Mouse (Mus musculus) lung, postnatal 0 days (tissue): Measurements from ENCODE around the gene Gtf2i. TPM values are rescaled to one million over a fixed set of nuclear protein-coding genes. Genes with fewer than 3 reads are reported as not detected.
A peak's percentile ranks its signal among the peaks of the same experiment; 100 is the strongest.

Source experiments
- ATAC-seq: fragments of 200-750 bp; cut with Nextera tagmentation; 2 replicates; pipeline ENCODE4 v1.8.0; 2017; ENCODE audit warnings: moderate library complexity
- DNase-seq: peaks from one replicate; pipeline ENCODE4 v3.0.0-alpha.2; 2016; ENCODE audit warnings: low spot score
- H3K27ac ChIP-seq: fragments of 300-500 bp; sonication (generic); 2 replicates; pipeline ENCODE4 v1.5.1; 2014; ENCODE audit warnings: antibody characterized with exemption, mild to moderate bottlenecking, low read length, mixed read lengths
- H3K27me3 ChIP-seq: fragments of 300-500 bp; sonication (generic); replicated peaks from 2 replicates; pipeline ENCODE4 v1.6.1; 2014; ENCODE audit warnings: low read length, mixed read lengths; ENCODE audit not compliant: insufficient read depth
- H3K36me3 ChIP-seq: fragments of 300-500 bp; sonication (generic); 2 replicates; pipeline ENCODE4 v1.6.1; 2014; ENCODE audit warnings: low read length, mixed read lengths; ENCODE audit not compliant: insufficient read depth
- H3K4me1 ChIP-seq: fragments of 300-500 bp; sonication (generic); 2 replicates; pipeline ENCODE4 v1.6.1; 2014; ENCODE audit warnings: antibody characterized with exemption, low read depth, low read length, mixed read lengths; ENCODE audit not compliant: insufficient read depth
- H3K4me2 ChIP-seq: fragments of 300-500 bp; sonication (generic); replicated peaks from 2 replicates; pipeline ENCODE4 v1.6.1; 2014; ENCODE audit warnings: low read depth, mild to moderate bottlenecking, low read length, moderate library complexity, mixed read lengths
- H3K4me3 ChIP-seq: fragments of 300-500 bp; sonication (generic); 2 replicates; pipeline ENCODE4 v1.5.1; 2014; ENCODE audit warnings: low read depth, low read length
- H3K9ac ChIP-seq: fragments of 300-500 bp; sonication (generic); replicated peaks from 2 replicates; pipeline ENCODE4 v1.6.1; 2014; ENCODE audit warnings: low read depth, mild to moderate bottlenecking
- H3K9me3 ChIP-seq: fragments of 300-500 bp; sonication (generic); 2 replicates; pipeline ENCODE4 v1.6.1; 2016; ENCODE audit warnings: low read length, mixed read lengths
- CTCF ChIP-seq: IDR thresholded peaks from 2 replicates; pipeline ENCODE4 v1.5.1; 2016; ENCODE audit warnings: antibody characterized with exemption, mild to moderate bottlenecking
- EP300 ChIP-seq: IDR thresholded peaks from 2 replicates; pipeline ENCODE4 v1.6.1; 2016; ENCODE audit warnings: antibody characterized with exemption, mild to moderate bottlenecking, control low read depth
- WGBS: fragments of 180-500 bp; shearing (Covaris S2); extraction: QIAGEN DNeasy Blood & Tissue Kit; methylation state at CpG from one replicate; pipeline ENCODE4 v1.1.7; 2014; 5-methylcytosine and 5-hydroxymethylcytosine counted together
- polyA plus RNA-seq: library from polyadenylated mRNA; unstranded; fragments of >200 nt; fragmentation: Nextera tagmentation; extraction: Ambion mirVana; gene quantifications from 2 replicates; pipeline ENCODE4 v1.2.1, GENCODE M21; 2015

Gene Gtf2i
- polyA plus RNA-seq, 1 experiment from 2014 or later: 84.9 TPM

DNA sequence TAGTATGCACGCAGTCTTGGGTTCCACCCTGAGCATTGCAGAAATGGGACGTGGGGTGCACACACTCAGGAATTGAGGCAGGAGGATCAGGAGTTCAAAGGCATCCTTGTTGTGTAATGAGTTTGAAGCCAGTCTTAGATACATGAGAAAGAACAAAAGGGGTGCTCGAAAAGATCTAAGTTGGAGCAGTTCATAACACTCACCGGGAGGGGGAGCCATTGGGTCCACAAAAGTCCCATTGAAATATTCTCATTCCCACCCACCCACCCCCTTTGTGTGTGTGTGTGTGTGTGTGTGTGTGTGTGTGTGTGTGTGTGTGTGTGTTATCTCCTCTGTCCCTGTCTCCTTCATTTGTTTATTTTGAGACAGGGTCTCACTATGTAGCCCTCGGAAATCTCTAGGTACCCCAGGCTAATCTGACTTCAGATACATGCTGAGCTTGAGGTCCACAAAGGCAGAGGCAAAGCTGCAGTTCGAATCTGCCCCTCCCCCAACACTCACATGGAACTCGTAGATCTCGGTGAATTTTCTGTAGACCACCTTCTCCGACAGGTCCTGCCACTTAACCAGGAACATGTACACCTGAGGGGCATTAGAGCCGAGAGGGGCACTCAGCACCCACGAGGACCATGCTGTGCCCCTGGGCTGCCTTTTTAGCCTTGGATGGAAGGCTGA, 86.8 kb downstream of the Gtf2i start:
- peak; percentile 77 for DNase-seq
- peak overlapping the region; percentile 29; the same call in 1 of the 2 replicates for H3K4me2 ChIP-seq
- H3K9me3 ChIP-seq: no peaks in the 10 kb centered on the region
- peak overlapping the region; percentile 78; the same call in 1 of the 2 replicates for H3K27ac ChIP-seq
- no peaks in the 10 kb centered on the region for H3K36me3 ChIP-seq
- TF ChIP-seq CTCF (peak; percentile 62), EP300 (no peak)
- no peak for ATAC-seq
- no peaks in the 10 kb centered on the region for H3K27me3 ChIP-seq
- H3K4me1 ChIP-seq: peaks cover 5% of the 10 kb centered on the region; the same call in 1 of the 2 replicates
- WGBS: 27% methylated on average over 11 of the region's 11 CpGs
- no peak overlapping the region for H3K9ac ChIP-seq
- peak overlapping the region; percentile 8; the same call in 1 of the 2 replicates for H3K4me3 ChIP-seq

- no peaks in the 10 kb centered on the region for H3K36me3 ChIP-seq
- ATAC-seq (no peak), DNase-seq (no peak)
- H3K4me1 ChIP-seq: peaks cover 4% of the 10 kb centered on the region; the same call in 1 of the 2 replicates
- TF ChIP-seq EP300: no peak
- TF ChIP-seq CTCF: no peak
- H3K27me3 ChIP-seq: no peaks in the 10 kb centered on the region
- H3K9me3 ChIP-seq: no peaks in the 10 kb centered on the region
- peak overlapping the region; percentile 26 for H3K27ac ChIP-seq
- no peak overlapping the region for H3K4me3 ChIP-seq
- H3K9ac ChIP-seq: no peak overlapping the region
- 48% methylated on average over 12 of the region's 12 CpGs for WGBS
- 0 out of 2 replicates have a peak overlapping the region, but pooled peaks have one; percentile 1 for H3K4me2 ChIP-seq
These were observed 87.6 kb downstream of the Gtf2i start for GRCm38 (mm10) chr5:134226946-134227345.

GRCm38 (mm10) chr5:134225110-134225901, 89.3 kb downstream of the Gtf2i start:
- no peak for DNase-seq
- no peak overlapping the region for H3K4me3 ChIP-seq
- no peak overlapping the region; the same call in 1 of the 2 replicates for H3K4me2 ChIP-seq
- H3K36me3 ChIP-seq: no peaks in the 10 kb centered on the region
- H3K9me3 ChIP-seq: no peaks in the 10 kb centered on the region
- no peak for TF ChIP-seq CTCF
- TF ChIP-seq EP300: no peak
- no peaks in the 10 kb centered on the region for H3K27me3 ChIP-seq
- no peak overlapping the region for H3K9ac ChIP-seq
- no peak overlapping the region for H3K27ac ChIP-seq
- ATAC-seq: no peak
- H3K4me1 ChIP-seq: peaks cover 7% of the 10 kb centered on the region; the same call in 1 of the 2 replicates
- WGBS: 63% methylated on average over 30 of the region's 30 CpGs

GRCm38 (mm10) chr5:134221708-134222150, 92.8 kb downstream of the Gtf2i start:
- Histone ChIP-seq H3K27me3 (no peaks in the 10 kb centered on the region), H3K4me1 (peaks cover 7% of the 10 kb centered on the region; the same call in 1 of the 2 replicates), H3K36me3 (no peaks in the 10 kb centered on the region), H3K4me3 (peak overlapping the region; percentile 17; the same call in 1 of the 2 replicates), H3K9me3 (no peaks in the 10 kb centered on the region), H3K27ac (no peak overlapping the region), H3K4me2 (peak overlapping the region; percentile 65), H3K9ac (no peak overlapping the region)
- ATAC-seq (peak; percentile 25), DNase-seq (no peak)
- 4% methylated on average over 36 of the region's 36 CpGs for WGBS
- TF ChIP-seq EP300 (no peak), CTCF (no peak)

DNA sequence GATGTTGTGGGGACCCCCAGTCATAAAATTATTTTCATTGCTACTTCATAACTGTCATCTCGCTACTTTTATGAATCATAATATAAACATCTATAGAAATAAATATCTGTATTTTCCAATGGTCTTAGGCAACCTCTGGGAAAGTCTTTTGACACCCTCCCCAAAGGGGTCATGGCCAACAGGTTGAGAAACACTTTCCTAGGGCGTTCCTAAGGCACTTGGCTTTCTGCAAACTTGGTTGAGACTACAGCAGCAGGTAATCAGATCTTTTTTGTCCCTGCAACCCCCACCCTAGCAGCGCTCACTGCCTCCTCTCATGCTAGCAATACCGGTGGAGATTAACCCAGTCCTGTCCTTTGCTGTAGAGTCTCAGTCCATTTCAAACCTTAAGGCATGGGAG, 93.3 kb downstream of the Gtf2i start:
- DNase-seq (no peak), ATAC-seq (0 out of 2 replicates have a peak, but pooled peaks have one; percentile 27)
- peak overlapping the region; percentile 65; the same call in 1 of the 2 replicates for H3K4me2 ChIP-seq
- 0 out of 2 replicates have a peak overlapping the region, but pooled peaks have one; percentile 17 for H3K4me3 ChIP-seq
- H3K36me3 ChIP-seq: no peaks in the 10 kb centered on the region
- no peaks in the 10 kb centered on the region for H3K9me3 ChIP-seq
- no peak overlapping the region for H3K9ac ChIP-seq
- no peak for TF ChIP-seq CTCF
- peaks cover 7% of the 10 kb centered on the region; the same call in 1 of the 2 replicates for H3K4me1 ChIP-seq
- 36% methylated on average over 4 of the region's 4 CpGs for WGBS
- no peaks in the 10 kb centered on the region for H3K27me3 ChIP-seq
- H3K27ac ChIP-seq: no peak overlapping the region

DNA sequence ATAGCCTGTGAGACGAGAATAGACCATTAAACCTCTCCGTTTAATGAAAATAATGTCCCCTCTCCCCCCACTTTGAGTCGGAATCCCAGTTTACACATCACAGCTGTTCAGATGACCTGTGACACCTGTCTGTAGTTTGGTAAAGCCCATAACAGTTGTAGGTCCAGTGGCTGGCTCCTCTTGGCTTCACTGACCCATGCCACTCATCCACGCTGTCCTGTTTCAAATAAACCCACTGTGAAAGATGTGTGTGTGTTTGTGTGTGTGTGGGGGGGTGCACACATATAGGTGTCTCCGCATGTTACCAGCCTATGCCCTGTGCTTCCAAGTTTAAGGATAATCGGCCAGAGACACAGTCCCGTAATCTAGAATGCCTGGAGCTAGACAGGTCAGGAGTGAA, 96.7 kb downstream of the Gtf2i start:
- WGBS: 87% methylated on average over 7 of the region's 7 CpGs
- H3K9ac ChIP-seq: no peak overlapping the region
- H3K27me3 ChIP-seq: no peaks in the 10 kb centered on the region

More for the DNA sequence above, 96.7 kb downstream of the Gtf2i start:
- H3K27ac ChIP-seq: no peak overlapping the region
- H3K36me3 ChIP-seq: no peaks in the 10 kb centered on the region
- H3K4me1 ChIP-seq: peaks cover 7% of the 10 kb centered on the region; the same call in 1 of the 2 replicates
- ATAC-seq (no peak), DNase-seq (no peak)
- no peak overlapping the region for H3K4me3 ChIP-seq
- TF ChIP-seq EP300 (no peak), CTCF (no peak)
- H3K4me2 ChIP-seq: no peak overlapping the region
- H3K9me3 ChIP-seq: no peaks in the 10 kb centered on the region
